ENCODE assay signal across 9 mouse cellular contexts in genomic region chr5:128537218-128537617, GRCm38 (mm10).
DNase-seq lines count a peak whose midpoint lies in the region; ATAC-seq and TF ChIP-seq lines count a peak whose summit lies in the region.
"Had no signal": no experiment of that assay in that cellular context is flagged by ENCODE, and none has a peak within 500 bp of the region (broad histone marks: within the 10 kb centered on the region; RNA-seq: fewer than 3 reads in every experiment).

No protein-coding gene starts in this region.

- TF ChIP-seq CTCF in layer of hippocampus, adult 2 months (conservative IDR thresholded peaks at IDR 0.05) = no peak

- H3K4me2 ChIP-seq in hindbrain, embryonic 12.5 days (replicated peaks) = peak overlapping the region; percentile 35
- peak overlapping the region; percentile 41 for H3K4me2 ChIP-seq in midbrain, embryonic 15.5 days

- no peak overlapping the region; the same call in 1 of the 2 replicates for H3K9ac ChIP-seq in hindbrain, embryonic 12.5 days
- no peak overlapping the region for H3K9ac ChIP-seq in midbrain, embryonic 15.5 days

- peaks cover 15% of the 10 kb centered on the region for H3K4me1 ChIP-seq in heart, embryonic 10.5 days
- H3K4me1 ChIP-seq in hindbrain, embryonic 12.5 days = peaks cover 19% of the 10 kb centered on the region
- H3K4me1 ChIP-seq in midbrain, embryonic 15.5 days = peaks cover 14% of the 10 kb centered on the region

- H3K27ac ChIP-seq in heart, embryonic 10.5 days = no peak overlapping the region
- no peak overlapping the region for H3K27ac ChIP-seq in hindbrain, embryonic 12.5 days
- H3K27ac ChIP-seq in midbrain, embryonic 15.5 days = peak overlapping the region; percentile 4; the same call in 1 of the 2 replicates
- H3K27ac ChIP-seq in layer of hippocampus, adult 2 months = no peak overlapping the region

- peak overlapping the region; percentile 25; the same call in 1 of the 2 replicates for H3K4me3 ChIP-seq in heart, embryonic 10.5 days
- H3K4me3 ChIP-seq in hindbrain, embryonic 12.5 days = 0 out of 2 replicates have a peak overlapping the region, but pooled peaks have one; percentile 10
- H3K4me3 ChIP-seq in midbrain, embryonic 15.5 days = peak overlapping the region; percentile 3; the same call in 1 of the 2 replicates
- H3K4me3 ChIP-seq in layer of hippocampus, adult 2 months = no peak overlapping the region

- H3K27me3 ChIP-seq in heart, embryonic 10.5 days (ENCODE audit: insufficient read depth, poor library complexity, severe bottlenecking) = no peaks in the 10 kb centered on the region; the same call in 1 of the 2 replicates
- no peaks in the 10 kb centered on the region for H3K27me3 ChIP-seq in hindbrain, embryonic 12.5 days
- H3K27me3 ChIP-seq in midbrain, embryonic 15.5 days (replicated peaks) = no peaks in the 10 kb centered on the region; the same call in 1 of the 2 replicates

- no peaks in the 10 kb centered on the region for H3K9me3 ChIP-seq in heart, embryonic 10.5 days
- H3K9me3 ChIP-seq in hindbrain, embryonic 12.5 days (replicated peaks) = no peaks in the 10 kb centered on the region
- no peaks in the 10 kb centered on the region for H3K9me3 ChIP-seq in midbrain, embryonic 15.5 days

- no peak for ATAC-seq in hindbrain, embryonic 12.5 days (ENCODE audit: low FRiP score)
- ATAC-seq in midbrain, embryonic 15.5 days (replicated peaks) = 0 out of 2 replicates have a peak, but pooled peaks have one; percentile 54

- no peak for DNase-seq in heart, embryonic 10.5 days (ENCODE audit: low spot score)
- DNase-seq in heart, postnatal 4 days = no peak
- DNase-seq in embryo, embryonic 10.5 days (ENCODE audit: low spot score) = peak; percentile 60
- DNase-seq in cerebellum, adult 9-11 months = no peak
- no peak for DNase-seq in layer of hippocampus, adult 2 months (ENCODE audit: low spot score in 2 of 2)
- DNase-seq in frontal cortex, postnatal 10 days (ENCODE audit: low spot score in 2 of 2) = no peak
- DNase-seq: cerebellum, adult 9-10 months had no signal

- 50% methylated on average over 12 of the region's 12 CpGs for WGBS in heart, embryonic 10.5 days
- 59% methylated on average over 12 of the region's 12 CpGs for WGBS in hindbrain, embryonic 12.5 days
- WGBS in midbrain, embryonic 15.5 days = 60% methylated on average over 12 of the region's 12 CpGs

- no peaks in the 10 kb centered on the region for H3K36me3 ChIP-seq in heart, embryonic 10.5 days
- H3K36me3 ChIP-seq in hindbrain, embryonic 12.5 days = no peaks in the 10 kb centered on the region
- H3K36me3 ChIP-seq in midbrain, embryonic 15.5 days (replicated peaks) = no peaks in the 10 kb centered on the region
